ENCODE assay signal across 8 mouse cellular contexts in the genomic region with DNA sequence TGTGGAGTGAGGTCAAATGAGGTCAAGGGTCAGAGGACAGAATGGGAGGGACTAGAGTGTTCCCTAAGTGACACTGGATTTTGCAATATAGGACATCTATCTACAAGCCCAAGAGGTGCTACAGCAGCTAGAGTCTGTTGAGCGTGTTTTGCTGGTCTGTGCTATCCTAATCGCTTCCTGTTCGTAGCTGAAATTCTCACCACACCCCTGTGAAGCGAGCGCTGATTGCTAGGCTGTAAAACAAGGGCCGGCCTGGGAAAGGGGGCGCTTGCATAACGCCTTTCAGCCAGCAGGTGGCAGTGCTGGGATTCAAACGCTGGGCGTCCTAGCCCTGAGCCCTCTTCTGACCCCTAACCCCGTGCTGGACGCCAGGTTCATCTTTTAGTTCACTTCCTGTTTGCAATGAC. TPM values are rescaled to one million over a fixed set of nuclear protein-coding genes. Genes with fewer than 3 reads are reported as not detected.
DNase-seq lines count a peak whose midpoint lies in the region; ATAC-seq lines count a peak whose summit lies in the region.

No protein-coding gene starts in this region.

- WGBS in forebrain, embryonic 16.5 days, result under 1% methylated on average over 12 of the region's 12 CpGs

- H3K9ac ChIP-seq in forebrain, embryonic 16.5 days (replicated peaks; ENCODE audit: low read depth, low read length), result no peak overlapping the region

- H3K4me2 ChIP-seq in forebrain, embryonic 16.5 days (ENCODE audit: low read length), result peak overlapping the region; percentile 32; the same call in 1 of the 2 replicates

- H3K4me1 ChIP-seq in forebrain, embryonic 16.5 days (replicated peaks; ENCODE audit: control insufficient read depth, insufficient read depth, low read length), result peaks cover 6% of the 10 kb centered on the region

- H3K9me3 ChIP-seq in forebrain, embryonic 16.5 days (ENCODE audit: control insufficient read depth, low read length), result no peaks in the 10 kb centered on the region

- no peak overlapping the region for H3K4me3 ChIP-seq in forebrain, embryonic 16.5 days (replicated peaks; ENCODE audit: low read length)

- no peak overlapping the region for H3K27ac ChIP-seq in forebrain, embryonic 16.5 days (ENCODE audit: low read length)

- peak; percentile 93 for DNase-seq in MEL-GATA-1-ER (ENCODE audit: extremely low read depth, low read depth)
- DNase-seq in cerebellum, adult 18-20 months, result peak; percentile 63 to 72
- peak; percentile 85 for DNase-seq in heart, postnatal 4 days
- peak; percentile 45 for DNase-seq in layer of hippocampus, adult 9-11 months
- peak; percentile 83 for DNase-seq in lung, postnatal 14 days
- peak; percentile 72 for DNase-seq in ovary, postnatal 14 days (ENCODE audit: low spot score)
- DNase-seq in thymus, postnatal 25 days, result peak; percentile 81

- 0 out of 2 replicates have a peak, but pooled peaks cover 3% of the 10 kb centered on the region for H3K27me3 ChIP-seq in forebrain, embryonic 16.5 days (replicated peaks; ENCODE audit: control insufficient read depth, insufficient read depth, low read length)

- H3K36me3 ChIP-seq in forebrain, embryonic 16.5 days (ENCODE audit: control insufficient read depth, insufficient read depth), result no peaks in the 10 kb centered on the region

- peak; percentile 72 for ATAC-seq in forebrain, embryonic 16.5 days

RNA-seq across cellular contexts. Expression of a gene that starts 7.9 kb away (rescaled TPM):
- polyA plus RNA-seq in forebrain, embryonic 16.5 days (2015; fragmentation: Nextera tagmentation; extraction: Ambion mirVana), result 16.6 and 22.5 TPM in 2 replicates
- 10 to 100 TPM; 24.3 to 28.7 TPM for total RNA-seq in heart, postnatal 4 days (2021)

RNA-seq across cellular contexts. Expression of a gene that starts 17.0 kb away (rescaled TPM):
- 2.1 and 2.2 TPM in 2 replicates for polyA plus RNA-seq in forebrain, embryonic 16.5 days (2015; fragmentation: Nextera tagmentation; extraction: Ambion mirVana)
- total RNA-seq in heart, postnatal 4 days (2021), result under 1 TPM; 0.29 to 0.69 TPM
